Comparison of ENCODE assay signal across 24 mouse cellular contexts in genomic region chr13:55124903-55125302, GRCm38 (mm10). TPM values are rescaled to one million over a fixed set of nuclear protein-coding genes. Genes with fewer than 3 reads are reported as not detected.
"Had no signal": no experiment of that assay in that cellular context is flagged by ENCODE, and none has a peak within 500 bp of the region (broad histone marks: within the 10 kb centered on the region; RNA-seq: fewer than 3 reads in every experiment).

No protein-coding gene starts in this region.

- DNase-seq: kidney, adult 8-10 months; kidney, postnatal 25 days; layer of hippocampus, adult 9-11 months; layer of hippocampus, postnatal 36 days; lung, embryonic 14.5 days; lung, postnatal 14 days; midbrain, embryonic 14.5 days; right cerebral cortex, postnatal 25 days; spleen, adult 18-20 months; thymus, adult 2 months; thymus, postnatal 25 days had no signal

- H3K4me2 ChIP-seq: limb, embryonic 15.5 days; liver, embryonic 12.5 days; lung, embryonic 14.5 days; neural tube, embryonic 12.5 days; stomach, embryonic 15.5 days had no signal

- H3K9me3 ChIP-seq: limb, embryonic 15.5 days; liver, embryonic 12.5 days; midbrain, embryonic 10.5 days; neural tube, embryonic 12.5 days; stomach, embryonic 15.5 days had no signal

- H3K27me3 ChIP-seq: limb, embryonic 15.5 days; liver, embryonic 12.5 days; neural tube, embryonic 12.5 days; stomach, embryonic 15.5 days had no signal

- ATAC-seq: liver, embryonic 12.5 days had no signal

- H3K4me3 ChIP-seq: limb, embryonic 15.5 days; liver, embryonic 12.5 days; midbrain, embryonic 10.5 days; neural tube, embryonic 12.5 days; stomach, embryonic 15.5 days had no signal

- H3K27ac ChIP-seq: limb, embryonic 15.5 days; liver, embryonic 12.5 days; midbrain, embryonic 10.5 days; neural tube, embryonic 12.5 days; stomach, embryonic 15.5 days had no signal

- H3K4me1 ChIP-seq: limb, embryonic 15.5 days; liver, embryonic 12.5 days; midbrain, embryonic 10.5 days; neural tube, embryonic 12.5 days; stomach, embryonic 15.5 days had no signal

- H3K9ac ChIP-seq: limb, embryonic 15.5 days; liver, embryonic 12.5 days; lung, embryonic 14.5 days; neural tube, embryonic 12.5 days; stomach, embryonic 15.5 days had no signal

RNA-seq across cellular contexts. Expression of gene Gm17617, which starts 8.4 kb away (rescaled TPM):
- total RNA-seq: layer of hippocampus, adult 18-20 months; layer of hippocampus, postnatal 36 days; left cerebral cortex, adult 8-10 months; left cerebral cortex, postnatal 25 days had no signal
- polyA plus RNA-seq: kidney, embryonic 16.5 days; limb, embryonic 11.5 days; limb, embryonic 15.5 days; liver, embryonic 12.5 days; liver, embryonic 16.5 days; lung, embryonic 14.5 days; midbrain, embryonic 10.5 days; midbrain, embryonic 14.5 days; neural tube, embryonic 12.5 days; stomach, embryonic 15.5 days; testis, adult 2 months; thymus, adult 2 months; urinary bladder, adult 2 months had no signal
